Mouse (Mus musculus) liver, postnatal 0 days (tissue): ENCODE data around the gene Ifngr2. TPM values are rescaled to one million over a fixed set of nuclear protein-coding genes. Genes with fewer than 3 reads are reported as not detected.

ENCODE experiments used
- ATAC-seq: fragments of 200-750 bp; cut with Nextera tagmentation; 2 replicates; pipeline ENCODE4 v1.8.0; 2017; ENCODE audit warnings: mild to moderate bottlenecking, moderate library complexity
- DNase-seq: peaks from one replicate; pipeline ENCODE4 v3.0.0-alpha.2; 2016
- H3K27ac ChIP-seq: fragments of 300-500 bp; sonication (generic); 2 replicates; pipeline ENCODE4 v1.5.1; 2014; ENCODE audit warnings: antibody characterized with exemption, moderate library complexity, mild to moderate bottlenecking, low read depth
- H3K27me3 ChIP-seq: fragments of 300-500 bp; sonication (generic); 2 replicates; pipeline ENCODE4 v1.6.1; 2014; ENCODE audit warnings: low read length, control low read depth, mixed read lengths; ENCODE audit not compliant: insufficient read depth
- H3K36me3 ChIP-seq: fragments of 300-500 bp; sonication (generic); replicated peaks from 2 replicates; pipeline ENCODE4 v1.6.1; 2014; ENCODE audit warnings: mild to moderate bottlenecking, control low read depth, low read length, moderate library complexity, mixed read lengths; ENCODE audit not compliant: insufficient read depth
- H3K4me1 ChIP-seq: fragments of 300-500 bp; sonication (generic); 2 replicates; pipeline ENCODE4 v1.6.1; 2014; ENCODE audit warnings: antibody characterized with exemption, mild to moderate bottlenecking, control low read depth; ENCODE audit not compliant: insufficient read depth
- H3K4me2 ChIP-seq: fragments of 300-500 bp; sonication (generic); 2 replicates; pipeline ENCODE4 v1.6.1; 2014; ENCODE audit warnings: low read depth, mild to moderate bottlenecking, low read length, moderate library complexity, mixed read lengths
- H3K4me3 ChIP-seq: fragments of 300-500 bp; sonication (generic); 2 replicates; pipeline ENCODE4 v1.5.1; 2014; ENCODE audit warnings: low read depth, low read length
- H3K9ac ChIP-seq: fragments of 300-500 bp; sonication (generic); replicated peaks from 2 replicates; pipeline ENCODE4 v1.6.1; 2014; ENCODE audit warnings: mild to moderate bottlenecking, moderate library complexity
- H3K9me3 ChIP-seq: fragments of 300-500 bp; sonication (generic); 2 replicates; pipeline ENCODE4 v1.6.1; 2016; ENCODE audit warnings: mild to moderate bottlenecking, control low read depth, low read length, mixed read lengths
- CTCF ChIP-seq: sonication (generic); IDR thresholded peaks from 2 replicates; pipeline ENCODE4 v1.5.1; 2016; ENCODE audit warnings: antibody characterized with exemption, low read depth
- EP300 ChIP-seq: IDR thresholded peaks from 2 replicates; pipeline ENCODE4 v1.6.1; 2016; ENCODE audit warnings: antibody characterized with exemption, low read depth, mild to moderate bottlenecking
- WGBS: fragments of 180-500 bp; shearing (Covaris S2); extraction: QIAGEN DNeasy Blood & Tissue Kit; methylation state at CpG from one replicate; pipeline ENCODE4 v1.1.7; 2014; ENCODE audit not compliant: insufficient replicate concordance; 5-methylcytosine and 5-hydroxymethylcytosine counted together
- polyA plus RNA-seq: library from polyadenylated mRNA; unstranded; fragments of >200 nt; fragmentation: Nextera tagmentation; extraction: Ambion mirVana; gene quantifications from 2 replicates; pipeline ENCODE4 v1.2.1, GENCODE M21; 2015

Gene Ifngr2
- polyA plus RNA-seq, 1 experiment from 2014 or later, result 18.2 TPM

GRCm38 (mm10) chr16:91533097-91534001, 13.5 kb upstream of the Ifngr2 start:
- H3K27ac ChIP-seq, result no peak overlapping the region
- DNase-seq, result no peak
- no peak overlapping the region for H3K4me3 ChIP-seq
- TF ChIP-seq CTCF, result no peak
- TF ChIP-seq EP300, result no peak
- H3K4me2 ChIP-seq, result 0 out of 2 replicates have a peak overlapping the region, but pooled peaks have one; percentile 7
- H3K27me3 ChIP-seq, result no peaks in the 10 kb centered on the region
- H3K9me3 ChIP-seq, result no peaks in the 10 kb centered on the region
- 44% methylated on average over 23 of the region's 23 CpGs for WGBS
- H3K36me3 ChIP-seq, result no peaks in the 10 kb centered on the region
- peaks cover 29% of the 10 kb centered on the region for H3K4me1 ChIP-seq
- no peak for ATAC-seq
- H3K9ac ChIP-seq, result no peak overlapping the region

GRCm38 (mm10) chr16:91534477-91534876, 12.4 kb upstream of the Ifngr2 start:
- TF ChIP-seq EP300, result no peak
- no peak for TF ChIP-seq CTCF
- Histone ChIP-seq H3K36me3 (no peaks in the 10 kb centered on the region), H3K27me3 (no peaks in the 10 kb centered on the region), H3K4me2 (no peak overlapping the region), H3K4me3 (no peak overlapping the region), H3K4me1 (peaks cover 30% of the 10 kb centered on the region), H3K9me3 (no peaks in the 10 kb centered on the region), H3K27ac (no peak overlapping the region), H3K9ac (no peak overlapping the region)
- DNase-seq, result peak; percentile 92
- peak; percentile 89 for ATAC-seq
- 49% methylated on average over 13 of the region's 13 CpGs for WGBS

GRCm38 (mm10) chr16:91534888-91535287, 12.0 kb upstream of the Ifngr2 start:
- no peak overlapping the region for H3K27ac ChIP-seq
- H3K36me3 ChIP-seq, result no peaks in the 10 kb centered on the region
- TF ChIP-seq EP300, result no peak
- no peak for TF ChIP-seq CTCF
- H3K4me1 ChIP-seq, result peaks cover 30% of the 10 kb centered on the region
- no peaks in the 10 kb centered on the region for H3K9me3 ChIP-seq
- H3K4me3 ChIP-seq, result no peak overlapping the region
- 86% methylated on average over 6 of the region's 6 CpGs for WGBS
- no peak overlapping the region for H3K9ac ChIP-seq
- ATAC-seq (no peak), DNase-seq (no peak)
- no peak overlapping the region for H3K4me2 ChIP-seq
- H3K27me3 ChIP-seq, result no peaks in the 10 kb centered on the region

- no peak for DNase-seq
- Histone ChIP-seq H3K27me3 (no peaks in the 10 kb centered on the region), H3K4me1 (peaks cover 33% of the 10 kb centered on the region), H3K36me3 (no peaks in the 10 kb centered on the region), H3K4me2 (no peak overlapping the region), H3K4me3 (no peak overlapping the region), H3K9me3 (no peaks in the 10 kb centered on the region), H3K9ac (no peak overlapping the region), H3K27ac (no peak overlapping the region)
- no peak for ATAC-seq
- TF ChIP-seq CTCF (no peak), EP300 (no peak)
- 82% methylated on average over 6 of the region's 6 CpGs for WGBS
Measured at GRCm38 (mm10) chr16:91536372-91536771, 10.5 kb upstream of the Ifngr2 start.

GRCm38 (mm10) chr16:91537065-91537464, 9.8 kb upstream of the Ifngr2 start:
- ATAC-seq, result peak; percentile 68
- DNase-seq, result no peak
- 63% methylated on average over 3 of the region's 3 CpGs for WGBS
- Histone ChIP-seq H3K9me3 (no peaks in the 10 kb centered on the region), H3K27me3 (no peaks in the 10 kb centered on the region), H3K4me1 (peaks cover 38% of the 10 kb centered on the region), H3K4me3 (no peak overlapping the region), H3K27ac (peak overlapping the region; percentile 86; the same call in 1 of the 2 replicates), H3K36me3 (no peaks in the 10 kb centered on the region), H3K9ac (no peak overlapping the region), H3K4me2 (no peak overlapping the region)
- TF ChIP-seq CTCF, result no peak
- TF ChIP-seq EP300, result peak; percentile 83

GRCm38 (mm10) chr16:91538051-91538450, 8.8 kb upstream of the Ifngr2 start:
- peak overlapping the region; percentile 86 for H3K27ac ChIP-seq
- 42% methylated on average over 6 of the region's 6 CpGs for WGBS

More at GRCm38 (mm10) chr16:91538051-91538450, 8.8 kb upstream of the Ifngr2 start:
- Histone ChIP-seq H3K4me2 (no peak overlapping the region), H3K9ac (no peak overlapping the region), H3K27me3 (no peaks in the 10 kb centered on the region), H3K9me3 (no peaks in the 10 kb centered on the region), H3K4me3 (no peak overlapping the region), H3K36me3 (no peaks in the 10 kb centered on the region), H3K4me1 (peaks cover 38% of the 10 kb centered on the region)
- ATAC-seq (no peak; the same call in 1 of the 2 replicates), DNase-seq (no peak)
- TF ChIP-seq CTCF (no peak), EP300 (no peak)
